Mouse (Mus musculus) ES-E14 (cell line): Measurements from ENCODE around the gene Pax8.

Experiments
- CHD2 ChIP-seq: IDR thresholded peaks from 2 replicates; pipeline ENCODE4 v1.6.1; 2014; ENCODE audit warnings: mild to moderate bottlenecking, low read depth, low read length, inconsistent platforms
- HCFC1 ChIP-seq: IDR thresholded peaks from 2 replicates; pipeline ENCODE4 v1.6.1; 2012; ENCODE audit warnings: low read length, inconsistent platforms, borderline replicate concordance; ENCODE audit not compliant: insufficient read depth
- MAFK ChIP-seq: IDR thresholded peaks from 2 replicates; pipeline ENCODE4 v1.6.1; 2014; ENCODE audit warnings: mild to moderate bottlenecking, low read depth, low read length, inconsistent platforms; ENCODE audit not compliant: insufficient read depth
- ZC3H11A ChIP-seq: IDR thresholded peaks from 2 replicates; pipeline ENCODE4 v1.6.1; 2012; ENCODE audit warnings: low read depth, mild to moderate bottlenecking, inconsistent platforms, low read length, borderline replicate concordance
- ZNF384 ChIP-seq: IDR thresholded peaks from 2 replicates; pipeline ENCODE4 v1.6.1; 2012; ENCODE audit warnings: low read depth, low read length, inconsistent platforms

DNA sequence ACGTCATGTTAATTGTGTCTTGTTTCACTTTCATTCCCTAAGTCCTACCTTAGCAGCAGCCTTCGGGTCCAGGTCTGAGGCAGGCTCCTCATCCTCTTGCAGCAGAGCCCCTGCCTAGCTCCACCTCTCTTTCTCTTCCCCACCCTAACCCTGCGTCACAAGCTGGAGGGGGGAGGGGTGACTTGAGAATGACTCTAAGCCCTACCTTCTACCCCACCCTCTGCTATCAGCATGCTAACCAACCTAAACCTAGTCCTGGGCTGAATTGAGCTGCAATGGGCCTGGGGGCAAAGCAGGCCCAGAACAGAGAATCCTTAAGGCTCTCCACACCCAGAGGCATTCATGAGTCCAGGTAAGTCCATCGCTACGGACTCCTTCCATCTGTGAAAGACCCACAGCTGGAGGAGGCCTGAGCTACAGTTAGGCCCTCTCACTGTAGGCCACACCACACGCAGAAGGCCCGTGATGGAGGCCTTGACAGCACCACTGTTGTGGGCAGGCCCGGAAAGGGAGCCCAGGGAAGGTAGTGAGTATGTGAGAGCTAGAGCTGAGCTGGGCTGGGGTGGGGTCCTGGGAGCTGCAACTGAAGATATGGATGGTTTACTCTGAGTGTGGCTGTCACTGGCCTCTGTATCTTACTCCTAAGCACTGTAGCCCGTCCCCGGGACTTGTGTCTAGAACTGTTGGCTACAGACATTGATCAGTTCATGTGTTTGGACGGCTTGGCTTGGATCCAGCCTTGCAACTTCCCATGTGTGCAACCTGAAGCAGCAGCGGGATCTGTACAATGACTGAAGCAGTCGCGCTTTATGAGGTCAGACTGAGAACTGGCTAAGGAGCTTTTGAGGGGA is 90.1 kb downstream of the Pax8 start:
- TF ChIP-seq ZNF384 = no peak
- no peak for TF ChIP-seq HCFC1
- no peak for TF ChIP-seq CHD2
- no peak for TF ChIP-seq MAFK
- no peak for TF ChIP-seq ZC3H11A
